Mouse (Mus musculus): Measurements from ENCODE around the gene Rasgrp4.
"Not testable (repeated sequence)": the region's sequence is repeated elsewhere in the genome, so short reads cannot be mapped to it uniquely, and the experiment has no call there.

The Rasgrp4 gene

DNA sequence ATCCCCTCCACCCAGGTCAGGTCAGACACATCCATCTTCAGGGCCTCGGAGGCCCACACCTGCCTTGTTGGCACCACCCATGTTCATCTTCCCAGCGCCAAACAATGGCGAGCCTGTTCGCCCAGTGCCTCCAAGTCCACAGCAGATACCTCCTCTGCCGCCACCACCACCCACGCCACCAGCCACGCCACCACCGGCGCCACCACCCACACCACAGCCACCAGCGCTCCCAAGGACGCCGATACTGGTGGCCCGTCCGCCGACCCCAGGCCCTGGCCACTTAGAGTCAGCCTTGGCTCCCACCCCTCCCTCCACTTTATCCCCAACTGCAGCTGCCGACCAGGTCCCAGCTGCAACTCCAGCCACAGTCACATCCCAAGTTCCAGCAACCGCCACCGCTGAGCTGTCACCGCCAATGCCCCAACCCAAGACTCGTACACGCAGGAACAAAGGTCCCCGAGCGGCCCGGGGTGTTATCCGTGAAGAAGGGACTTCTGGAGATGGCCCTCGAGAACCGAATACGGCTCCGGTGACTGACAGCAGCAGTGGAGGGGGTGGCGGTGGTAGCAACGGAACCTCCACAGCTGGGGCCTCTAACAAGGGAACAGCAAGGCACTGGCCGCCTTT is 37.9 kb downstream of the Rasgrp4 start:
- no peak for ATAC-seq (ENCODE audit: insufficient number of reproducible peaks, low FRiP score, low TSS enrichment)

DNA sequence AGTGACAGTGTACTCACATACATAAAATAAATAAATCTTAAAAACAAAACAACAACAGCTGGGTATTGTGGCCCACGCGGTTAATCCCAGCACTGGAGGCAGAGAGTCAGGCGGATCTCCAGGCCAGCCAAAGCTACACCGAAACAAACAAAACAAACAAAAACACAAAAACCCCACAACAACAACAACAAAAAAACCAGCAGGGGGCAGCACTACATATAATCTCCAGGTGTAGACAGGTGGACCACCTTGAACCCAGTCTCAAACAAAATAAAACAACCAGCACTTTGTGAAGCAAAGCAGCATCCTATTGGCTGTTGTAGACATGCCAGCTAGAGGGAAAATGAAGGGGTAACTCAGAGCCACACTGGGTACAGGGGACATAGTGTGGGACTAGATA is 43.5 kb downstream of the Rasgrp4 start:
- no peak for ATAC-seq (ENCODE audit: insufficient number of reproducible peaks, low FRiP score, low TSS enrichment)

GRCm38 (mm10) chr7:29179323-29179722 is 44.7 kb downstream of the Rasgrp4 start:
- no peak for ATAC-seq (ENCODE audit: insufficient number of reproducible peaks, low FRiP score, low TSS enrichment)

- peak; percentile 96 for ATAC-seq (ENCODE audit: insufficient number of reproducible peaks, low FRiP score, low TSS enrichment)
These were observed 45.6 kb downstream of the Rasgrp4 start, which contains the start of gene Psmd8 for GRCm38 (mm10) chr7:29180077-29180853. TSS of gene Psmd8 (minus strand) at chr7:29180701.

GRCm38 (mm10) chr7:29180854-29181236 is 46.2 kb downstream of the Rasgrp4 start:
- no peak for ATAC-seq (ENCODE audit: insufficient number of reproducible peaks, low FRiP score, low TSS enrichment)

DNA sequence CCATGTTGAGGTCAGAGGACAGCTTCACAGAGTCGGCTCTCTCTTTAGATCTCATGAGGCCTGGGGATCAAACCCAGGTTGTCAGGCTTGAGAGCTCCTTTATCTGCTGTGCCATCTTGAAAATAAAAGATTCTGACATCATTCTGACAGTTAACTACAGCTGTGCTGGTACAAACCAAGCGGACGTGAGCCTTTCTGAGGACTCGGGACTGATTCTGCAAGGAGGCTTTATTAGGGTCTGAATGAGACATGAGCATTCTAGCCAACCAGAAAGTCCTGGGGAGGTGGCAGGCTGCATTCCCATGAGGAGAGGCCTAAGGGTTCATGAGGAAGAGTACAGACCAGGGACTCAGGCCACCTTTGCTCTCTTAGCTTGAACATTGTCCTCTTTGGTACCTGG is 46.7 kb downstream of the Rasgrp4 start:
- ATAC-seq (ENCODE audit: insufficient number of reproducible peaks, low FRiP score, low TSS enrichment), result not testable (repeated sequence)

- not testable (repeated sequence) for ATAC-seq (ENCODE audit: insufficient number of reproducible peaks, low FRiP score, low TSS enrichment)
These were observed 59.6 kb downstream of the Rasgrp4 start for GRCm38 (mm10) chr7:29194230-29194629.

- no peak for ATAC-seq (ENCODE audit: insufficient number of reproducible peaks, low FRiP score, low TSS enrichment)
These were observed 67.9 kb downstream of the Rasgrp4 start for GRCm38 (mm10) chr7:29202577-29202976.
